Mouse (Mus musculus): ENCODE data around the gene Nemp2.
A peak's percentile ranks its signal among the peaks of the same experiment; 100 is the strongest.

Gene Nemp2

GRCm38 (mm10) chr1:52630248-52630936 lies at the start of gene Nemp2:
Gene Nemp2, plus strand, starts transcription at chr1:52630703.
- peak; percentile 87 for DNase-seq (ENCODE audit: low read depth, low spot score)

- no peak for DNase-seq (ENCODE audit: low read depth, low spot score)
Observed at GRCm38 (mm10) chr1:52581744-52582143, 48.8 kb upstream of the Nemp2 start.

- no peak for DNase-seq (ENCODE audit: low read depth, low spot score)
Observed at GRCm38 (mm10) chr1:52582866-52583265, 47.6 kb upstream of the Nemp2 start.

- DNase-seq (ENCODE audit: low read depth, low spot score): peak; percentile 55
Observed at GRCm38 (mm10) chr1:52596982-52597646, 33.4 kb upstream of the Nemp2 start.

GRCm38 (mm10) chr1:52597761-52598160 lies 32.7 kb upstream of the Nemp2 start:
- DNase-seq (ENCODE audit: low read depth, low spot score): peak; percentile 62

GRCm38 (mm10) chr1:52598361-52598760 lies 32.1 kb upstream of the Nemp2 start:
- DNase-seq (ENCODE audit: low read depth, low spot score): no peak

- no peak for DNase-seq (ENCODE audit: low read depth, low spot score)
Observed at GRCm38 (mm10) chr1:52601496-52601895, 29.0 kb upstream of the Nemp2 start.

- DNase-seq (ENCODE audit: low read depth, low spot score): no peak
Observed at GRCm38 (mm10) chr1:52607700-52608099, 22.8 kb upstream of the Nemp2 start.

GRCm38 (mm10) chr1:52608486-52608885 lies 22.0 kb upstream of the Nemp2 start:
- DNase-seq (ENCODE audit: low read depth, low spot score): no peak

GRCm38 (mm10) chr1:52618217-52618616 lies 12.3 kb upstream of the Nemp2 start:
- DNase-seq (ENCODE audit: low read depth, low spot score): no peak

GRCm38 (mm10) chr1:52620442-52620841 lies 10.1 kb upstream of the Nemp2 start:
- no peak for DNase-seq (ENCODE audit: low read depth, low spot score)

- peak; percentile 66 for DNase-seq (ENCODE audit: low read depth, low spot score)
Observed at GRCm38 (mm10) chr1:52630937-52631299, 415 bp downstream of the Nemp2 start.

- DNase-seq (ENCODE audit: low read depth, low spot score): peak; percentile 36
Observed at GRCm38 (mm10) chr1:52631570-52631969, 1.1 kb downstream of the Nemp2 start.

GRCm38 (mm10) chr1:52634251-52634650 lies 3.7 kb downstream of the Nemp2 start:
- no peak for DNase-seq (ENCODE audit: low read depth, low spot score)

GRCm38 (mm10) chr1:52635932-52636331 lies 5.4 kb downstream of the Nemp2 start:
- no peak for DNase-seq (ENCODE audit: low read depth, low spot score)

- no peak for DNase-seq (ENCODE audit: low read depth, low spot score)
Observed at GRCm38 (mm10) chr1:52638101-52638500, 7.6 kb downstream of the Nemp2 start.

- no peak for DNase-seq (ENCODE audit: low read depth, low spot score)
Observed at GRCm38 (mm10) chr1:52639090-52639489, 8.6 kb downstream of the Nemp2 start.

- no peak for DNase-seq (ENCODE audit: low read depth, low spot score)
Observed at GRCm38 (mm10) chr1:52640266-52640665, 9.8 kb downstream of the Nemp2 start.

- peak; percentile 15 for DNase-seq (ENCODE audit: low read depth, low spot score)
Observed at GRCm38 (mm10) chr1:52640736-52641135, 10.2 kb downstream of the Nemp2 start.

GRCm38 (mm10) chr1:52648153-52649027 lies 17.9 kb downstream of the Nemp2 start:
- peak; percentile 79 for DNase-seq (ENCODE audit: low read depth, low spot score)

- no peak for DNase-seq (ENCODE audit: low read depth, low spot score)
Observed at GRCm38 (mm10) chr1:52650066-52650465, 19.6 kb downstream of the Nemp2 start.

- DNase-seq (ENCODE audit: low read depth, low spot score): peak; percentile 65
Observed at GRCm38 (mm10) chr1:52652601-52653253, 22.2 kb downstream of the Nemp2 start.
